Mouse (Mus musculus) spleen, adult 2 months (tissue): Measurements from ENCODE around the gene Mb21d2.

ENCODE experiments used
- CTCF ChIP-seq: fragments of 200-500 bp; IDR thresholded peaks from 2 replicates; pipeline ENCODE4 v1.5.1; 2011; ENCODE audit warnings: mild to moderate bottlenecking, inconsistent platforms; ENCODE audit not compliant: insufficient read depth, insufficient read length, insufficient replicate concordance; ENCODE audit errors: extremely low read depth
- POLR2A ChIP-seq: fragments of 200-500 bp; IDR thresholded peaks from 2 replicates; pipeline ENCODE4 v1.6.1; 2011; ENCODE audit warnings: low read depth, low read length, inconsistent platforms

DNA sequence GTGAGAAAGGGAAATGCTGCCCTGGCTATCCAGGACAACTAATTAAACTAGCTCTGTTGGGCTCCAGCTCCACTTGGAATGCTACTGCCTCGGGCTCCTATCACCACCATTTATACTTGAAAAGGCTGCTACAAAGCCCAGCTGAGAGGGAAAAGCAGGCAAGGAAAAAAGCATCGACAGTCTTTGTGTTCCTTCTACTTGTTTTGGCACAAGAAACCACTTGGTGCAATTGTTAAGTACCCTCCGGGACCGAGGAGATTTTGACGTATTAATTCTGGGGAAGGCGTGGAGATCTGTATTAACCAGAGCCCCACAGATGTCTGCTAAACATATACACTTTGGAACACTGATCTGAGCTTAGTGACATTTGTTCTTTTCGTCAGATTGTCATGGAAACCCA lies 69.8 kb downstream of the Mb21d2 start:
- TF ChIP-seq CTCF (no peak), POLR2A (no peak)
